Mouse (Mus musculus): ENCODE results near the gene Meox1.

Meox1 gene

DNA sequence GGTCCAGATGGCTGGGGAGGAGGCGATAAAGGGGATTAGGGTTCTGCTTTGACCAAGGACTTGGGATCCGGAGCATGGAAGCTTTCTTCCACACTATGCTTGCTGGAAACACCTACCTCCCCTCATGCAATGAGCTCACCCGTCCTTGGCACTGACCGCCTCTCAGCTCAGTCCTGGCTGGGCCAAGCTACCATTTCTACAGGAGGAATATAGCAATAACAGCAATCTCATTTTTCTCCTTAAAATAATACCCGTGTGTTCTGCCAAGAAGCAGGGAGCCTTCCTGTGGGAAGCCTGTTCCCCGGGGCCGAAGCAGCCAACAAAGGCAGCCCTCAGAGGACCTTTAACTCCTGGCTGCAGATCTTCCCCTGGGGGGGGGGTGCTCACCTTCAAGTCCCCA, 43.1 kb downstream of the Meox1 start:
- DNase-seq (ENCODE audit: low spot score): no peak

DNA sequence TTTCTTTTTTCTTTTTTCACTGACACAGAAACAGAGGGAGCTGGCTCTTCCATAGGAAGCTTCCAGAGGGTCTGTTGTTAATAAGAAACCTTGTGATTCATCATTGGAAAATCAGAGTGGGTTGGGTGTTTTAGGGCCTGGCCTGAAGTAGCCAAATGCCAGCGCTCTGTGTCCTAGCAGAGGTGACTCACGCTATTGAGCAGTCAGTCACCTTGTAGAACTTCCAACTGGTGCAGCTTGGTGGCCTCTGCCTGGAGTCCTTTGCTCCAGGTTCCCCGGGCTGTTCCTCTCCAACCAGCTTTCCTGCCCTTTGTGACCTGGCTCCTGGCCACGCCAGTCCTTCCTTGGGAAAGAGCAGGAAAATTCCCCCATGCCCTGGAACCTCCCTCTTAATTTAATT, 44.9 kb downstream of the Meox1 start:
- no peak for DNase-seq (ENCODE audit: low spot score)

DNA sequence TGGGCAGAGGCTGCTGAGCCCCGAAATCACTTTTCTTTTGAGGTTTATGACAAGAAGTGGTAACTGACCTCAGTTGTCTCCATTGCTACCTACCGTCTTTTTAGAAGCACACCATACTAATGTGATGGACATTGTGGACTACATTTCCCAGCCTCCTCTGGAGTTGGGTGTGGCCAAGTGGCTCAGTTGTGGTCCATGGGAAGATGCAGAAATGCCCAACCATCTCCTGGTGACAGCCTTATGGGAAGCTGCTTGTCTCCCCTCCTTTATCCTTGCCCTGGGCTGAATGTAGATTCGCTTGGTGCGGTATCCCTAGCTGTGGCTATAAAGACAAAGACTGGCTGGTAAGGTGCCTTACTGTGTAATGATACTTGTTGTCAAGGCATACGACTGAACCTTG, 46.7 kb downstream of the Meox1 start:
- DNase-seq (ENCODE audit: low spot score): no peak

DNA sequence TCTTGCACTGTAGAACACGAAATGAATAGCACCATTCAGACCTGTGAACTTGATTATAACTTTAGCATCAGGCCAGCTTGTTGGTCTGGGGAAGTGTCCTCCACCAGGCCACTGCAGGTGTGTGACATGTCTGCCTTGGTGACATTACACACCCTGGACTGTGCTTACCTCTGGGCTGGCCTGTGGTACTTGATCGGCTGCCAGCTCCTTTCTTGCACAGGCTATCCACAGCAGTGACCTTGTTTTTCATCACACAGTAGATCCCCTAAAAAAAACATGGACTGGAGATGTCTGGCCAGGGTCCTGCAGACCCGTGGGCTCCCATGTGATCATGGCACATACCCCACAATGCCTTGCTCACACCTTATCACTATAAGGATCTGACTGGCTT, 51.4 kb downstream of the Meox1 start:
- no peak for DNase-seq (ENCODE audit: low spot score)

DNA sequence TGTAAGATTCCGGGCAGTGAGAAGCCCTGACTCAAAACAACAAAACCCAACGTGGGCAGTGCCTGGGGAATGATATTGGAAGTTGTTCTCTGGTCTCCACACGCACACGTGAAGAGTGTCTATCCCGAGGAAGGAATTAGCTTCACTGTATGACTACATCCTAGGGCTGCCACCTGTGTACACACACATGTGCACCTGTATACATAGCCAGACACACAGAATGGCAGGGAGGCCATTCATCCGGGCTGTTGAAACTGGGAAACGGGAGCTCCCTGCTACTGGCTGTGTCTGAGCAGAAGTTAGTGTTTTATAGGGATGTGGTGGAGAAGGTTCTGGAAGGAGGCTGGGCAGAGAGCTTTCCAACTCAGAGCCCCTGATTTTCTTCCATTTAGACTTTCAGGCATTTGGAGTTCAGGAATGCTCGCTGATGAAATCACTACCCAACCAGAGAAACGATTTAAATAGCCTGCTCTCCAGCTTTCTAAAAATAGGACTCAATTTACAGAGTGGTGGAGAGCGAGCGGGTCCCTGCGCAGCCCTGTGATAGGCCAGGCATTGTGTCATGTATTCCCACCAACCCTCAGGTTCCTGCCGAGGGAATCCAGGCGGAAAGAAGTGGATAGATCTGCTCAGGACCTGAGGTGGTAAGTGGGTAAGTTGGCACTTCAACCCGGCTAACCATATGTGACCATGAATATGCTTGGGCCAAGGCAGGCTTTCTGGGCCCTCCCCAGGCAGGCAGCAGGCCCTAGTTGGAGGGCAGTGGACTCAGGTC, 52.0 kb downstream of the Meox1 start:
- DNase-seq (ENCODE audit: low spot score): no peak

DNA sequence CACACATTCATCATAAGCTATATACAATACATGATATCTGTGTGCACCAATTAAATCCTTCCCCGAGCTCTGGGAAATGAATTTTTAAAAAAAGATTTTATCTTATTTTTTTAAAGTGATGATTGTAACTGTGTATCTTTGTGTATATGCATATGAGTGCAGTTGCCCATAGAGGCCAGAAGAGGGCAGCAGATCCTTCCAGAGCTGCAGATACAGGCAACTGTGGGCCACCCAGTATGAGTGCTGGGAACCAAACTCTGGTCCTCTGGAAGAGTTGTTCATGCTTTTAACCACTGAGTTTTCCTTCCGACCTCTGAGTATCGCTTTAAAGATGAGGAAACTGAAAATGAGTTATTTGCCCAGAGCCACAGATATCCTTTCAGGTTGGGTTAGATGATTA, 53.8 kb downstream of the Meox1 start:
- no peak for DNase-seq (ENCODE audit: low spot score)

DNA sequence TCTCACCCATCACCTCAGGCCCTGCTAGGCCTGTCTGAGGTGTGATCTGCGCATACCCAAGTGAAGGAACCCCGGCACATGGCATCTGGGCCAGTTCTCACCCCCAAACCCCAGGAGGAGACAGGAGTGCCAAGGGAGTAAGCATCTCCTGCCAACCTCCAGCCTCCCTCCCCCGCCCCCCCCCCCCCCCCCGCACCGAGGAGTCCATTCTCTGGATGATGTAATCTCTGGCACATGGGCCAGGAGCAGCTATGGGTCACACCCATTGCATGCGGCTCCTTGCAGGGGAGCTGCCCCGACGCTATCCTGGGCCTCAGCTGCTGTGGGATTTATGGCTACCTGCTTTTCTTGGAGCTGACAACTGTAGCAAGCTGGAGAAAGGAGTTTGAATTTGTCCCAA, 54.7 kb downstream of the Meox1 start:
- no peak for DNase-seq (ENCODE audit: low spot score)

DNA sequence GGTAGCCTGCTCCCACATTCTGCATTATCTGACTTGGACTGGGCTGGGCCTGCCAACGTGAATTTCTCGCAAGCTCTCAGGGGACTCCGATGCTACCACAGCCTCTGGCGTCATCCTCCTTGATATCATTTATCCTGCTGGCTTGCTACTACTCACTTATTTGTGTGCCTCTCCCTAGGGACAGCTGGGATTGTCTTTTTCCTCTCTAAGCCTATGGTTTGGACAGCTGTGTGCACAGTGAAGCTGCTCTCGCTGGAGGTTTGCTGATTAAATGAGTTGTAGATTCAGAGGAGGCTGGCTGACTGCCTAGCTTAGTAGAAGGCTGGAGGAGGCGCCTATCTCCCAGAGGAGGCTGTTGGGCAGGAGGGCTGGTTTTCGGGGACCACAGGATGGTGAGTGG, 62.2 kb downstream of the Meox1 start:
- peak; percentile 34 for DNase-seq (ENCODE audit: low spot score)

DNA sequence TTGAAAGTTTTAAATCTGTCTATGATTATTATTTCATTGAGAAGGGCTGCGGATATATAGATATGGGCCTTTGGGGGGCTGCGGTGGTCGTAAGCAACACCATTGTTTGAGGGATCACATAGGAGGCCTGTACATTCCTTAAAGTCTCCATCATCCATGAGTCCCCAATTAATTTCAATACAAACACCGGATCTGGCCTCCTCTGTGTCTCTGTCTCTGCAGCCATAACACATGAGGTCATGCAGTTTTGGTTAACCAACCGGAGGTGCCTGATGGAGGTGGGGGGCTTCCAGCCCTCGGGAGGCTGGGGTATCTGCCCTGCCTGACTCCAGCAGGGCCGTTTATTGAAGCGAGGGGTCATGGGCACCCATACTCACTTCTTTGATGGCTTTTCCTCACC, 63.6 kb downstream of the Meox1 start:
- DNase-seq (ENCODE audit: low spot score): no peak

DNA sequence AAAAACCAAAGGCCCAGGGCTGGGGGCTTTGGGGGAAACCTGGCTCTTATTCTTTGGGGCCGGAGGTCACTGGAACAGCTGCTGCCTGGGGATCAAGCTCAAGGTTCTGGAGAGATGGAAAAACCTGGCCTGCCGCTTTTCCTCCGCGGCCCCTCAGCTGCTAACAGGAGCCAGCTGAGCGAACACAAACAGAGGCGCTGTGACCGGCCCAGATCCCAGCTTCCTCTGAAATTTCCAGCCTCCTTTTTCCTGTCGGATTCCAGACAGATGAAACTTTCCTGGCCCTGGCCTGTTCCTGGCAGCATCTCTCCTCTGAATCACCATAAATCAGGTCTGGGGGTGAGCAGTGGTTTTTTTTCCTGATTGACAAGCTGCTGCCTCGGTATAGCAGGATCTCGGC, 64.1 kb downstream of the Meox1 start:
- no peak for DNase-seq (ENCODE audit: low spot score)

DNA sequence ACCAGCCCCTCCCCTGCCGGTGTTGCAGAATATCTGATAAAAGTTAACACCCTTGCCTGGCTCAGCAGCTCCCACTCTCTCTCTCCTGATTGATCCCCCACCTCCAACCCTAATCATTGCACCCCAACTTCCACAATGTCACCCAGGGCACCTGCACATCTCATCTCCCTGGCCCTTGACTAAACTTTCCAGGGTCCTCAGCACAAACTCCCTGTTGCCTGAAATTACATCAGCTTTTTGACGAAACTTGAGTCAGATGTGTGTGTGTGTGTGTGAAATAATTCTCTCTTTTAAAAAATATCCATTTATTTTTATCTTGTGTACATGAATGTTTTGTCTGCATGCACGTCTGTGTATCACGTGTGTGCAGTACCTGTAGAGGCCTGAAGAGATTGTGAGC, 65.5 kb downstream of the Meox1 start:
- DNase-seq (ENCODE audit: low spot score): no peak

Measured in layer of hippocampus, adult 11-12 months (tissue).